In the genomic region with DNA sequence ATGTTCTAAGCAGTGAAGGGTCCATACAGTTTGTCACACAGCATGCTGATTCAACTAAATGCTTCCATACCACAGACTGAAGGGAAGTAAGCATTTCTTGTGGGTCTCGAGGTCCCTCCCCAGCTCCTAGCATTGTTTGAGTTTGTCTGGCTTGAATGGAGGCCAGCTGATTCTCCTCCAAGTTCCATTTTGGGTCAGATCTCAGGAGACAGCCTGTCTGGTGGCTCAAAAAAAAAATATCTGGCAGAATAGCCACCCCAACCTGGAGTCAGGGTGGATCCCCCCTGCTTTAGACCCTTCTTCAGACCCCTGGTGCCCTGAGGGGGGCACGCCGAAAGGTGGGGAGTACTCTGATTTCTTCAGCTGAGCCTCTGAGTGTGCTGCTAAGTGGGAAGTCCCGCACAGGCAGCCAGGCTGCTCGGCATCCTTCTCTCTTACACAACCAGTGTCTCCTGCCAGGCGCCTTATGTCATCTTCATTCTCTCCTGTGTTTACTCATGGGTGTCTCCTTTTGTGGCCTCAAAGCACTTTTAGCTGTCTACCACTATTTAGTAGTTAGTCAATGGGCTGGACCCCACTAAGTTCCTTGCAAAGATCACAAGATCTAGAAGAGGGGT, we compare ENCODE assay signal across 9 mouse cellular contexts. TPM values are rescaled to one million over a fixed set of nuclear protein-coding genes. Genes with fewer than 3 reads are reported as not detected.
DNase-seq lines count a peak whose midpoint lies in the region; ATAC-seq lines count a peak whose summit lies in the region.
"Had no signal": no experiment of that assay in that cellular context is flagged by ENCODE, and none has a peak within 500 bp of the region (broad histone marks: within the 10 kb centered on the region; RNA-seq: fewer than 3 reads in every experiment).

No protein-coding gene starts in this region.

- no peaks in the 10 kb centered on the region for H3K36me3 ChIP-seq in heart, embryonic 12.5 days
- H3K36me3 ChIP-seq in lung, embryonic 16.5 days (ENCODE audit: control insufficient read depth, insufficient read depth, low read length) = no peaks in the 10 kb centered on the region
- no peaks in the 10 kb centered on the region for H3K36me3 ChIP-seq in midbrain, embryonic 16.5 days (ENCODE audit: control insufficient read depth, insufficient read depth, low read length)
- H3K36me3 ChIP-seq: hindbrain, embryonic 15.5 days had no signal

- H3K4me2 ChIP-seq in heart, embryonic 12.5 days = no peak overlapping the region
- no peak overlapping the region for H3K4me2 ChIP-seq in lung, embryonic 16.5 days (ENCODE audit: low read depth, low read length)
- no peak overlapping the region for H3K4me2 ChIP-seq in midbrain, embryonic 16.5 days (ENCODE audit: low read length)
- H3K4me2 ChIP-seq: hindbrain, embryonic 15.5 days had no signal

- no peaks in the 10 kb centered on the region; the same call in 1 of the 2 replicates for H3K27me3 ChIP-seq in heart, embryonic 12.5 days (replicated peaks)
- H3K27me3 ChIP-seq in lung, embryonic 16.5 days (ENCODE audit: control insufficient read depth, insufficient read depth, low read depth, low read length) = no peaks in the 10 kb centered on the region
- H3K27me3 ChIP-seq in midbrain, embryonic 16.5 days (ENCODE audit: control insufficient read depth, insufficient read depth, low read depth, low read length) = no peaks in the 10 kb centered on the region
- H3K27me3 ChIP-seq: hindbrain, embryonic 15.5 days had no signal

- DNase-seq in heart, adult 11 months = peak; percentile 98
- peak; percentile 67 to 80 for DNase-seq in heart, adult 9 months (ENCODE audit: low spot score in 2 of 2)
- no peak for DNase-seq in embryo, embryonic 9.5 days (ENCODE audit: extremely low spot score)
- DNase-seq in spleen, postnatal 4 days (ENCODE audit: low spot score in 2 of 2) = no peak

- H3K9ac ChIP-seq in heart, embryonic 12.5 days = no peak overlapping the region
- no peak overlapping the region for H3K9ac ChIP-seq in lung, embryonic 16.5 days (ENCODE audit: low read length)
- no peak overlapping the region for H3K9ac ChIP-seq in midbrain, embryonic 16.5 days (ENCODE audit: low read depth, low read length)
- H3K9ac ChIP-seq: hindbrain, embryonic 15.5 days had no signal

- WGBS in heart, embryonic 12.5 days = 74% methylated on average over 6 of the region's 6 CpGs
- WGBS in lung, embryonic 16.5 days = 44% methylated on average over 6 of the region's 6 CpGs
- 84% methylated on average over 6 of the region's 6 CpGs for WGBS in midbrain, embryonic 16.5 days

- no peak overlapping the region for H3K4me3 ChIP-seq in heart, embryonic 12.5 days
- H3K4me3 ChIP-seq in brown adipose tissue, adult 24 weeks (ENCODE audit: insufficient read depth, low read depth, low read length) = peak overlapping the region; percentile 39; the same call in 1 of the 2 replicates
- no peak overlapping the region for H3K4me3 ChIP-seq in lung, embryonic 16.5 days (ENCODE audit: low read length)
- H3K4me3 ChIP-seq in midbrain, embryonic 16.5 days (ENCODE audit: low read depth, low read length) = no peak overlapping the region
- H3K4me3 ChIP-seq: hindbrain, embryonic 15.5 days had no signal

- H3K9me3 ChIP-seq in heart, embryonic 12.5 days (replicated peaks) = no peaks in the 10 kb centered on the region
- H3K9me3 ChIP-seq in lung, embryonic 16.5 days (ENCODE audit: control insufficient read depth, low read length) = no peaks in the 10 kb centered on the region
- no peaks in the 10 kb centered on the region for H3K9me3 ChIP-seq in midbrain, embryonic 16.5 days (replicated peaks; ENCODE audit: control insufficient read depth, low read length, poor library complexity, severe bottlenecking)
- H3K9me3 ChIP-seq: hindbrain, embryonic 15.5 days had no signal

- no peak for ATAC-seq in heart, embryonic 12.5 days (ENCODE audit: insufficient number of reproducible peaks, low FRiP score)
- peak; percentile 91 for ATAC-seq in lung, embryonic 16.5 days (ENCODE audit: low read depth)
- no peak for ATAC-seq in midbrain, embryonic 16.5 days

- H3K27ac ChIP-seq in heart, embryonic 12.5 days (ENCODE audit: poor library complexity, severe bottlenecking) = no peak overlapping the region
- H3K27ac ChIP-seq in brown adipose tissue, adult 24 weeks (replicated peaks; ENCODE audit: low read depth, low read length) = no peak overlapping the region
- peak overlapping the region; percentile 68 for H3K27ac ChIP-seq in lung, embryonic 16.5 days (ENCODE audit: low read length)
- H3K27ac ChIP-seq in midbrain, embryonic 16.5 days (ENCODE audit: low read length) = no peak overlapping the region
- H3K27ac ChIP-seq: hindbrain, embryonic 15.5 days had no signal

- H3K4me1 ChIP-seq in heart, embryonic 12.5 days (replicated peaks) = no peaks in the 10 kb centered on the region; the same call in 1 of the 2 replicates
- no peaks in the 10 kb centered on the region; the same call in 1 of the 2 replicates for H3K4me1 ChIP-seq in brown adipose tissue, adult 24 weeks (ENCODE audit: control insufficient read depth, insufficient read depth, insufficient read length, low read length)
- peaks cover 6% of the 10 kb centered on the region for H3K4me1 ChIP-seq in lung, embryonic 16.5 days (replicated peaks; ENCODE audit: control insufficient read depth, insufficient read depth, low read length)
- H3K4me1 ChIP-seq in midbrain, embryonic 16.5 days (ENCODE audit: control insufficient read depth, insufficient read depth, low read length) = no peaks in the 10 kb centered on the region
- H3K4me1 ChIP-seq: hindbrain, embryonic 15.5 days had no signal

RNA-seq across cellular contexts. Expression of a gene that starts 35.0 kb away (rescaled TPM):
- 0.37 and 0.44 TPM in 2 replicates for polyA plus RNA-seq in heart, embryonic 12.5 days (2016; fragmentation: Nextera tagmentation; extraction: Ambion mirVana)
- polyA plus RNA-seq in brown adipose tissue, adult 24 weeks (2012; ENCODE audit: insufficient read depth, insufficient read length, missing spikeins) = 1.0 and 1.7 TPM in 2 replicates
- 0.44 and 0.64 TPM in 2 replicates for polyA plus RNA-seq in lung, embryonic 16.5 days (2015; fragmentation: Nextera tagmentation; extraction: Ambion mirVana)
- 0.58 and 0.94 TPM in 2 replicates for polyA plus RNA-seq in midbrain, embryonic 16.5 days (2015; fragmentation: Nextera tagmentation; extraction: Ambion mirVana)

Comparison
In these comparisons a context has a peak if more than half of its experiments do, and no peak if none do; other contexts are left out.
1. DNase-seq: peak in heart, adult 11 months (single experiment) and heart, adult 9 months (2 of 2); none in embryo, embryonic 9.5 days (single experiment) and spleen, postnatal 4 days (0 of 2).